Mouse (Mus musculus): ENCODE measurements at regions not wholly inside any gene's neighbourhood (a gene's known extent, or its start where the extent isn't known, plus 50 kb on each side); places are given as distances from the start of the nearest gene placed in this dataset.

- no peak for DNase-seq (ENCODE audit: low spot score in 2 of 2)
These were observed 557.5 kb downstream of the Efnb2 start for GRCm38 (mm10) chr8:8103492-8103891.

- DNase-seq (ENCODE audit: low spot score in 2 of 2), result no peak
These were observed 558.9 kb downstream of the Efnb2 start for GRCm38 (mm10) chr8:8102010-8102727.

DNA sequence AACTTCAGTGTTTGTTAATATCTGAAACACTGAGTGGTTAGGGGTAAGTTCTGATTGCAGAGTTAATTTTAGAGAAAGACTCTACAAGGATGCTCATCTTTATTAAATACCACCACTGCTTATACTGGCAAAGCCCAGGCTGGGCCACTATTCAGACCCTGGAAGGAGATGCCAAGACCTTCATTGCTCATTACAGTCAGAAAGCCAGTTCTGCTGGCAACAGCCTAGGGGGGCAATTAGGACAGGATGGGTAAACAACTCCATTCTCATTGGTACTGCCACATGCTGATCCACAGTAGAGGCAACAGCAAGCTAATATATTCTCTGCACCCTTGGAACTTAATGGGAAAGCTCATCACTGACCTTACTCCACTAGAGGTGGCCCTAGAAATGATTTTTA, 568.5 kb downstream of the Efnb2 start:
- no peak for DNase-seq (ENCODE audit: low spot score in 2 of 2)

DNA sequence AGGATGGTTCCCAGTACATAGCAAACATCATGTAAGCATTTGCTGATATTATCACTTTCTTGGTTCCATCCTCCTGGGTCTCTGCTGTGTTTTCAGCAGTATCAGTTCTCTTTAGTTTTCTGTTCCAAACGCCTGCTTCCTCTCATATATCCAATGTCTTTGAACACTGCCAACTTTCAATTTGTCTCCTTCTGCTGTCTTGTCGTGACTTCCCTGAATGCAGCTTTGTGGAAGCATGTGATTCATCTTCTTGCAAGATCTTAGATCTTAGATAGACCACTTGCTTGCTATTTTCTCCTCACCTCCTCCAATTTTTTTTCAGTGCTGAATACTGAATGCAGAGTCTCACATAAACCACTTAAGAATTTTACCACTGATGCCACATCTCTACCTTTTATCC, 576.4 kb downstream of the Efnb2 start:
- no peak for DNase-seq (ENCODE audit: low spot score in 2 of 2)

GRCm38 (mm10) chr8:8064074-8064473, 597.0 kb downstream of the Efnb2 start:
- DNase-seq (ENCODE audit: low spot score in 2 of 2), result no peak

DNA sequence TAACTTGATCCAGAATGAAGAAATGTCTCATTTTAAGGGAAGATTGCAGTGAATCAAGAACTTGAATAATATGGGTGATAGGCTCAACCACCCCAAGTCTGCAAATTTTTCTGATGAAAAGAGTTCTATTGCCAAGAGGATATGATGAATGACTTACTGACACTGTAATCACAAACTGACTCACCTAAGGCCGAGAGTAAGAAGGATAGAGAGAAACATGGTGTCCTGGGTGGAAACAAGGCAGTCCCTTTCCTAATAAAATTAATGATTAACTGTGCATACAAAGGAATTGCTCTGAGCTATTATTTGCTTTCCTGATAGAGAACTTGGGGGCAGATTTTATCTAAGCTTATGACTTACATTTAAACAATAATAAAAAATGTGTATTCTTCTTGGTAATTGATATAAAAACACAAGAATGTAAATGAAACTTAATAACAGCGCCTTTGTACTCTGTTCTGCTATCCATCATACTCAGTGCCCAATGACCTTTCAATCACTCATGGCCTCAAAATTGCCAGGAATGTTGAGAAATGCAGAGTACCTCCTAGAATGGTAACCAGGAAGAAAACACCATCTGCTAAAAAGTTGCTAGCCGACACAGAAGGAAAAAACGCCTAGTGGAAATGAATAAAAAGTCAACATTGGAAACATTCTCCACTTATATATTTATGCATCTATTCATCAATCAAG, 606.7 kb downstream of the Efnb2 start:
- DNase-seq (ENCODE audit: low spot score in 2 of 2), result no peak

DNA sequence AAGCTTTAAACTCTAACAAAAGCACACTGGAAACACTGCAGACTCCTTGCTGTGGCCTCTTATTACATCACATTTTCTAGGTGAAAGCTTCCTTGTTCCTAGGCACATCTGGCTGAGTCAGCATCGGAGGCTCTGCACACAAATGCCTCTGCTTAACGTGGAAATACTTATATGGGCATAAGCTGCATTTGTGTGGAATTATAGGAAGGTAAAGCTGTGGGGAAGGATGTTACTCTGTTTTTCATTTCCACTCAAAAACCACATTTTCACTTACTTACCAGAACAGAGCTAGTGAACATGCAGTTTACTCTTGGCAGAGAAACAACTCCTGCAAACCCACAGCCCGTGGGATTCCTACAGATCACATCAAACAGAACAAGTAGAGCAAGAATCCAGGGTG, 609.9 kb downstream of the Efnb2 start:
- DNase-seq (ENCODE audit: low spot score in 2 of 2), result no peak

- no peak for DNase-seq (ENCODE audit: low spot score in 2 of 2)
These were observed 610.3 kb downstream of the Efnb2 start for GRCm38 (mm10) chr8:8050778-8051177.

GRCm38 (mm10) chr8:8044926-8045325, 616.1 kb downstream of the Efnb2 start:
- no peak for DNase-seq (ENCODE audit: low spot score in 2 of 2)

DNA sequence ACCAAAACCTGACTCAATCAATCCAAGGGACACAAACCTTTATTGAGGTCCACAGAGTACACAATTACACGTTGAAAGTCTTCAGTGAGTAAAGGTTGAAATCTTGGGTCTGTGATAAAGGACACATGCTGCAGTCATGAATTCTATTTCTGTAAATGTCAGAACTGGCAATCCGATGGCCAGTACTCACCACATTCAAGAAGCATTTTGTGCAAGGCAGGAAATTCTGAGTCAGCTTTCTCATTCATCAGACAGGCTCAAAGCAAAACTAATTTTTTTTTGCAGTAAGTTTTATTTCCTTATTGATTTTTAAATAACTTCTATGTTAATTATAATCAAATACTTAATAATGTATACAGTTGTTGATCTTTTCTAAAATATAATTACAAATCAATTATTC, 616.7 kb downstream of the Efnb2 start:
- no peak for DNase-seq (ENCODE audit: low spot score in 2 of 2)

DNA sequence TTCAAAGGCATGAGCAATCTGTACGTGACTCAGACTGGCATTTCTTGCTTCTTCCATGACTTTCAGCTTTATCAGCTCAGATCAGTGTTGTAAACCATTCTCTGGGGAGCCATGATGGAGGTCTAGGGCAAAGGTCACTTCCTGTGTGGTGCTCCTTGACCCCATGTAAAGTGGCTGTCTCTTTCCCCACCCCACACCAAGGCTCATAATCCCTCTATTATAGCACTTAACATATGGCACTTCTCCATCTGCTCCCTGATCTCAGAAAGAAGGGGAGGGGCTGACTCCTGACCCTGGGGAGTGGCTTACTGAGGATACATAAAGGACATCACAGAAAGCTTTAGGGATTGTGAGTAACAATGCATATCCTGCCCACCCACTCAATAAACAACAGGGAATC, 623.1 kb downstream of the Efnb2 start:
- no peak for DNase-seq (ENCODE audit: low spot score in 2 of 2)

- no peak for DNase-seq (ENCODE audit: low spot score in 2 of 2)
These were observed 649.9 kb downstream of the Efnb2 start for GRCm38 (mm10) chr8:8011151-8011550.

DNA sequence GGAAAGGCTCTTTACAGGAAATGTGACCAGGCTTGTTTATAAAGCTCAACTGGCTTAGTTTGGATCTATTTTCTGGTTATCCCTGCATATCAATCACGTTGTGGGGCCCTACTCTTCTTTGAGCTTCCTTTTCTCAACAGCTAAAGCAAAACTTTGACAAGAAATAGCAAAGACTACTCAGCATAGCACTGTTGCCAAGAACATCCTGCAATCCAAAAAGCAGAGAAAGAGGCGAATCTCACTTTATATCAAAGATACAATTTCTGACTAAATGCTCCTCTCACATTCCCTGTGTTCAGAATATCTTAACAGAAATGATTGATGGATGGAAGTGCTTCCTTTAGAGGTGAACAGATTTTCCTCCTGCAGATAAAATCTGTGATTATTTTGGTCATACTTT, 666.1 kb downstream of the Efnb2 start:
- DNase-seq (ENCODE audit: low spot score in 2 of 2), result no peak

DNA sequence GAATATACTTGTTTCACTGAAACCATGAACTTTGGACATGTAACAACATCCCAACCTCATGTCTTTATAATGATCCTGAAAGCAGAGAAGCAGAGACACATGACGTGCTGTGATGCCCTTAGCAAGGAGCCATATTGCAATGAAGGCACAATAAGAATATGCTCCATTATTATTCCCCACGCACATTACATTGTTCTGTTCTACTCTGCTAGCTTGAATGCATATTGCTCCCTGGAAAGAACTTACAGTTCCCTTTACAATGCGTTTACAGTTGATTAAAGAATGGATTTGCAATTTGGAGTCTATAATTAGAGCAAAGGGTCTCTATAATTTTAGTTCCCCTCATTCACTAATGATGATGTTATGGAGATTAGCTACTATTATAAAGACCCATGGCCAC, 672.2 kb downstream of the Efnb2 start:
- no peak for DNase-seq (ENCODE audit: low spot score in 2 of 2)

GRCm38 (mm10) chr8:7977020-7977419, 684.0 kb downstream of the Efnb2 start:
- DNase-seq (ENCODE audit: low spot score in 2 of 2), result no peak

- no peak for DNase-seq (ENCODE audit: low spot score in 2 of 2)
These were observed 687.3 kb downstream of the Efnb2 start for GRCm38 (mm10) chr8:7973791-7974190.

DNA sequence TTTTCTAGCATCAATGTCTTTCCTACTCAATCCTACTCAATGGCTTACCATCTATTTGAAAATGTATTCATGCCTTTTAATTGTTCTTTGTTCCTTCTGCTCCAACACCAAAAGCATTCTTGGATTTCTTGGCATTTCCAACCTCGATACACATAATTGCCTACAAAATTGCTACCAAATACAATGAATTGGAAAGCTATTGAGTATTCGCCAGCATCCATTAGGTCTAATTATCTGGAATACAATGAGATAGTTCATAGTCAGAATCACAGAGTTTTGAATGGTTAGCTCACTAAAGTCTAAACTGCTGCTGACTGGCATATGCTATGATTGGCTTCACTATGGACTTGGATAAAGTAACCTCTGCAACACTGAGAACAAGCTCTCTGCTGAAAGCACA, 696.8 kb downstream of the Efnb2 start:
- DNase-seq (ENCODE audit: low spot score in 2 of 2), result no peak

- no peak for DNase-seq (ENCODE audit: low spot score in 2 of 2)
These were observed 704.3 kb downstream of the Efnb2 start for GRCm38 (mm10) chr8:7956745-7957144.

- DNase-seq (ENCODE audit: low spot score in 2 of 2), result no peak
These were observed 706.2 kb downstream of the Efnb2 start for GRCm38 (mm10) chr8:7954851-7955250.

GRCm38 (mm10) chr8:7945966-7946775, 714.9 kb downstream of the Efnb2 start:
- DNase-seq (ENCODE audit: low spot score in 2 of 2), result no peak

GRCm38 (mm10) chr8:7936596-7936995, 724.4 kb downstream of the Efnb2 start:
- DNase-seq (ENCODE audit: low spot score in 2 of 2), result no peak

- no peak for DNase-seq (ENCODE audit: low spot score in 2 of 2)
These were observed 741.6 kb downstream of the Efnb2 start for GRCm38 (mm10) chr8:7919416-7919815.

All from gastrocnemius, postnatal 4 days (tissue).